Mouse (Mus musculus) liver, adult 2 months (tissue): ENCODE data around the gene Ncln. TPM values are rescaled to one million over a fixed set of nuclear protein-coding genes. Genes with fewer than 3 reads are reported as not detected.
A peak's percentile ranks its signal among the peaks of the same experiment; 100 is the strongest.

ENCODE experiments used
- DNase-seq: peaks from one replicate; pipeline ENCODE4 v3.0.0-alpha.2; 2011; ENCODE audit warnings: low read depth, low spot score; ENCODE audit errors: extremely low read depth
- H3K27ac ChIP-seq: fragments of 200-500 bp; replicated peaks from 2 replicates; pipeline ENCODE4 v1.5.1; 2012; ENCODE audit warnings: low read depth, mild to moderate bottlenecking, control low read depth, inconsistent platforms, low read length; ENCODE audit not compliant: insufficient read depth
- H3K27me3 ChIP-seq: fragments of 200-500 bp; 2 replicates; pipeline ENCODE4 v1.6.1; 2012; ENCODE audit warnings: mild to moderate bottlenecking, moderate library complexity, low read length, inconsistent platforms; ENCODE audit not compliant: control insufficient read depth, insufficient read depth
- H3K36me3 ChIP-seq: fragments of 200-500 bp; 2 replicates; pipeline ENCODE4 v1.6.1; 2012; ENCODE audit warnings: low read length, inconsistent platforms; ENCODE audit not compliant: control insufficient read depth, insufficient read depth
- H3K4me1 ChIP-seq: fragments of 200-500 bp; 2 replicates; pipeline ENCODE4 v1.6.1; 2011; ENCODE audit warnings: low read length; ENCODE audit not compliant: control insufficient read depth, insufficient read depth
- H3K4me3 ChIP-seq: fragments of 200-500 bp; 2 replicates; pipeline ENCODE4 v1.5.1; 2011; ENCODE audit warnings: low read depth, mild to moderate bottlenecking, control low read depth, low read length, moderate library complexity; ENCODE audit not compliant: insufficient read depth
- H3K79me2 ChIP-seq: fragments of 200-500 bp; 2 replicates; pipeline ENCODE4 v1.6.1; 2012; ENCODE audit warnings: inconsistent platforms, mild to moderate bottlenecking, low read length, moderate library complexity; ENCODE audit not compliant: control insufficient read depth, insufficient read depth
- H3K9ac ChIP-seq: fragments of 200-500 bp; 2 replicates; pipeline ENCODE4 v1.6.1; 2012; ENCODE audit warnings: low read depth, mild to moderate bottlenecking, control low read depth, inconsistent platforms, low read length
- CTCF ChIP-seq: fragments of 200-500 bp; IDR thresholded peaks from 2 replicates; pipeline ENCODE4 v1.5.1; 2011; ENCODE audit warnings: low read depth, low read length, control low read depth
- POLR2A ChIP-seq: fragments of 200-500 bp; IDR thresholded peaks from 2 replicates; pipeline ENCODE4 v1.6.1; 2011; ENCODE audit warnings: low read length, control low read depth; ENCODE audit not compliant: insufficient read depth; ENCODE audit errors: extremely low read depth
- WGBS: fragments of 180-500 bp; shearing (Covaris S2); methylation state at CpG from one replicate; pipeline ENCODE4 v1.1.7; 2018; 5-methylcytosine and 5-hydroxymethylcytosine counted together
- polyA plus RNA-seq: library from polyadenylated mRNA; depleted of rRNA; stranded (reverse); fragments of >200 nt; gene quantifications from 2 replicates; pipeline ENCODE4 v1.2.3, GENCODE M21; 2012
- total RNA-seq: library from RNA; depleted of rRNA; stranded (reverse); fragments of >200 nt; gene quantifications from 2 replicates; pipeline ENCODE4 v1.2.3, GENCODE M21; 2014

Gene Ncln
- total and polyA plus RNA-seq, 2 experiments = 31.6 to 159 TPM

- TF ChIP-seq CTCF = no peak
- peaks cover 34% of the 10 kb centered on the region for H3K4me1 ChIP-seq
- peak; percentile 61 for DNase-seq
- H3K79me2 ChIP-seq = peaks cover 73% of the 10 kb centered on the region
- no peaks in the 10 kb centered on the region for H3K36me3 ChIP-seq
- H3K27ac ChIP-seq = peak overlapping the region; percentile 78
- 8% methylated on average over 10 of the region's 10 CpGs for WGBS
- peak overlapping the region; percentile 14; the same call in 1 of the 2 replicates for H3K4me3 ChIP-seq
- peak overlapping the region; percentile 70 for H3K9ac ChIP-seq
- H3K27me3 ChIP-seq = no peaks in the 10 kb centered on the region
These were observed 45.6 kb upstream of the Ncln start for GRCm38 (mm10) chr10:81541803-81542202.

DNA sequence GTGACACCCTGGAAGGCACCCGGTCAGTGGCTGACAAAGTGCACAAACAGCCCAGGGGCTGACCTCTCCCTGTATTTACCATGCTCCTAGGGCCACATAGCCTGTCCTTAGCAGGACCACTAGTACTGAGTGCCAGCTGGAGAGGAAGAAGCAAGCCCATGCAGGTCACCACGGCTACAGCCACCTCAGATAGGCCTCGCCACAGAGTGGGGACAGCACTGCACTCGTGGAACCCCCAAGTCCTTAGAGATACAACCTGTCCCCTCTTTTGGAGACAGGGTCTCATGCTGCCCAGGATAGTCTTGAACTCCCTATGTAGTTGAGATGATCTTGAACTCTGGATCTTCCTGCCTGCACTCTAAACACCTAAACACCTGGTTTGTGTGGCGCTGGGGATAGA is 45.2 kb upstream of the Ncln start:
- H3K79me2 ChIP-seq = peaks cover 74% of the 10 kb centered on the region
- H3K9ac ChIP-seq = peak overlapping the region; percentile 41
- H3K27me3 ChIP-seq = no peaks in the 10 kb centered on the region
- no peak overlapping the region for H3K4me3 ChIP-seq
- DNase-seq = no peak
- peak overlapping the region; percentile 52 for H3K27ac ChIP-seq
- H3K4me1 ChIP-seq = peaks cover 34% of the 10 kb centered on the region
- 30% methylated on average over 5 of the region's 5 CpGs for WGBS
- TF ChIP-seq CTCF = no peak
- no peak for TF ChIP-seq POLR2A
- H3K36me3 ChIP-seq = no peaks in the 10 kb centered on the region

GRCm38 (mm10) chr10:81538321-81539048 is 42.3 kb upstream of the Ncln start:
- H3K27ac ChIP-seq = no peak overlapping the region
- peaks cover 24% of the 10 kb centered on the region for H3K4me1 ChIP-seq
- H3K9ac ChIP-seq = no peak overlapping the region
- no peaks in the 10 kb centered on the region for H3K27me3 ChIP-seq
- no peak for DNase-seq
- no peaks in the 10 kb centered on the region for H3K36me3 ChIP-seq
- H3K4me3 ChIP-seq = no peak overlapping the region
- no peak for TF ChIP-seq POLR2A
- TF ChIP-seq CTCF = no peak
- WGBS = 87% methylated on average over 3 of the region's 3 CpGs
- H3K79me2 ChIP-seq = peaks cover 60% of the 10 kb centered on the region

DNA sequence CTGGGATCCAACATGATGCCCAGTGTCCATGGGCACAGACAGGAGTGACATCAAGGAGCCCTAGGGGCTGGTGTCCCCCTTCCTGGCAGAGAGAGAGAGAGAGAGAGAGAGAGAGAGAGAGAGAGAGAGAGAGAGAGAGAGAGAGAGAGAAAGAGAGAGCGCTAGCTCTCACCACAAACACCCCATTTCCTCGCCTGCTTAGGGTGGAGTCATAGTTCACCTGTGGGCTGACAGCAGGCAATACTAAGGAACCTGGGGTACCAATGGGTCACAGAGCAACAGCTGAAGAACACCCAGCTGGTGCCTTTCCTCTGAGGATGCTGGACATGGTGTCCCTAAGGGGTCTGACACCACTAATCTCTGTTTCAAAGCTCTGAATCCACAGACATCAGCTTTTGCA is 41.2 kb upstream of the Ncln start:
- H3K4me3 ChIP-seq = no peak overlapping the region
- H3K36me3 ChIP-seq = no peaks in the 10 kb centered on the region
- no peaks in the 10 kb centered on the region for H3K27me3 ChIP-seq
- WGBS = 100% methylated on average over 2 of the region's 2 CpGs
- no peak overlapping the region for H3K9ac ChIP-seq
- H3K27ac ChIP-seq = no peak overlapping the region
- TF ChIP-seq POLR2A = no peak
- no peak for TF ChIP-seq CTCF
- H3K4me1 ChIP-seq = peaks cover 14% of the 10 kb centered on the region
- peaks cover 49% of the 10 kb centered on the region for H3K79me2 ChIP-seq
- no peak for DNase-seq

DNA sequence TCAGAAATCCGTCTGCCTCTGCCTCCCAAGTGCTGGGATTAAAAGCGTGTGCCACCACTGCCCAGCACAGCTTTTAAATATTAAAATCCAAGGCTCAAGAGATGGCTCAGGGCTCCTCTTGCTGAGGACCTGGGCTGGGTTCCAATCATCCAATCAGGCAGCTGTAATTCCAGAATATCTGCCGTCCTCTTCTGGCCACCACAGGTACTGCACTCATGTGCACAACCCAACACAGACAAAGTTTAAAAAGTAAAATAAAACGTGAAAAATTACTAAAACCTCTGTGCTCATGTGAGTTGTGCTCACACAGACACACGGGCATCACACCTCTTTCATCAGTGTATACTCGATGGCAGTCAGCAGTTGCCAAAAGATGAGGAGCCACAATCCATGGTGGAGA is 40.5 kb upstream of the Ncln start:
- TF ChIP-seq CTCF = peak; percentile 47; the same call in 1 of the 2 replicates
- TF ChIP-seq POLR2A = no peak
- whole genome bisulfite sequencing = 79% methylated on average over 6 of the region's 6 CpGs
- no peak overlapping the region for H3K27ac ChIP-seq
- H3K4me1 ChIP-seq = peaks cover 8% of the 10 kb centered on the region
- H3K27me3 ChIP-seq = no peaks in the 10 kb centered on the region
- H3K79me2 ChIP-seq = peaks cover 44% of the 10 kb centered on the region
- H3K4me3 ChIP-seq = no peak overlapping the region
- no peak for DNase-seq
- H3K9ac ChIP-seq = no peak overlapping the region
- H3K36me3 ChIP-seq = no peaks in the 10 kb centered on the region

DNA sequence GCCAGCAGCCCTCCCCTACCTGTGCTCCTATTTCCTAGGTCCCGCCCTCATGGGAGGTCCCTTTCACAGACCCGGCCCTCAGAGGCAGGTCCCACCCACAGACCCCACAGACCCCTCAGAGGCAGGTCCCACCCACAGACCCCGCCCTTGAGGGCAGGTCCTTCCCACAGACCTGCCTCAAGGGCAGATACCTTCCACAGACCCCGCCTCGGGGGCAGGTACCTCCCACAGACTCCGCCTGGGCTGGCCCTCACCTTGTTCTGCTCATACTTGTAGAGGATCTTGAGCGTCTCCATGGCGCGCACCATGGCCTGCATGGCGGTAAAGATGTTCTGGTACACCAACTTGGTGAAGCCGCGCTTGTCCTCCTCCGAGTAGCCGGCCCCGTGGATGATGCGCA is 38.6 kb upstream of the Ncln start:
- 87% methylated on average over 16 of the region's 16 CpGs for WGBS
- no peak overlapping the region for H3K4me3 ChIP-seq
- H3K36me3 ChIP-seq = no peaks in the 10 kb centered on the region; the same call in 1 of the 2 replicates

More for the DNA sequence above, 38.6 kb upstream of the Ncln start:
- Histone ChIP-seq H3K9ac (no peak overlapping the region), H3K4me1 (no peaks in the 10 kb centered on the region), H3K27ac (no peak overlapping the region), H3K27me3 (no peaks in the 10 kb centered on the region), H3K79me2 (peaks cover 26% of the 10 kb centered on the region)
- TF ChIP-seq CTCF (no peak), POLR2A (no peak)
- no peak for DNase-seq
